Mouse (Mus musculus): ENCODE results near the gene Tmem135. TPM values are rescaled to one million over a fixed set of nuclear protein-coding genes. Genes with fewer than 3 reads are reported as not detected.

The Tmem135 gene
- polyA plus RNA-seq, 1 experiment from 2014 or later = 14.4 TPM

DNA sequence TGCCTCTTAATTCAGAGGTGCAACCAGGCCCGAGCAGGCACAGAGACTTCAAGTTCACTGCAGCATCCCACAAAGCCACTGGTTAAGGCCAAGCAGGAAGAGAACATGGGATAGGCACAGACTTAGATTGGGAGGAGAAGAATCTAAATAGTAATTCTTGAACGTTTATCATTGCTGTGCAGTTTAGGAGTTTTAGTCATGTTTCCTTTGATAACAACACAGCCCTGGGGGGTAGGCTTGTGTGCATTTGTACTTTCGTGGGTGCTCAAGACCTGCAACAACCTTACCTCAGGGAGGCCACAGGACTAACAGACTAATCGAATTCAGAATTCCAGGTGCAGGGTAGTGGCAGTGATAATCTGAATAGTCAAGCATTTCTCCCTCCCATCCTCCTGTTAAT lies 238.5 kb downstream of the Tmem135 start:
- H3K27me3 ChIP-seq (ENCODE audit: low read depth, poor library complexity, severe bottlenecking) = no peaks in the 10 kb centered on the region
- H3K9me3 ChIP-seq (replicated peaks) = no peaks in the 10 kb centered on the region
- no peak overlapping the region for H3K27ac ChIP-seq (replicated peaks)
- 83% methylated on average over 4 of the region's 4 CpGs for WGBS
- H3K36me3 ChIP-seq = no peaks in the 10 kb centered on the region
- peaks cover 5% of the 10 kb centered on the region for H3K4me1 ChIP-seq
- DNase-seq (ENCODE audit: low spot score) = no peak
- no peak overlapping the region for H3K4me3 ChIP-seq

DNA sequence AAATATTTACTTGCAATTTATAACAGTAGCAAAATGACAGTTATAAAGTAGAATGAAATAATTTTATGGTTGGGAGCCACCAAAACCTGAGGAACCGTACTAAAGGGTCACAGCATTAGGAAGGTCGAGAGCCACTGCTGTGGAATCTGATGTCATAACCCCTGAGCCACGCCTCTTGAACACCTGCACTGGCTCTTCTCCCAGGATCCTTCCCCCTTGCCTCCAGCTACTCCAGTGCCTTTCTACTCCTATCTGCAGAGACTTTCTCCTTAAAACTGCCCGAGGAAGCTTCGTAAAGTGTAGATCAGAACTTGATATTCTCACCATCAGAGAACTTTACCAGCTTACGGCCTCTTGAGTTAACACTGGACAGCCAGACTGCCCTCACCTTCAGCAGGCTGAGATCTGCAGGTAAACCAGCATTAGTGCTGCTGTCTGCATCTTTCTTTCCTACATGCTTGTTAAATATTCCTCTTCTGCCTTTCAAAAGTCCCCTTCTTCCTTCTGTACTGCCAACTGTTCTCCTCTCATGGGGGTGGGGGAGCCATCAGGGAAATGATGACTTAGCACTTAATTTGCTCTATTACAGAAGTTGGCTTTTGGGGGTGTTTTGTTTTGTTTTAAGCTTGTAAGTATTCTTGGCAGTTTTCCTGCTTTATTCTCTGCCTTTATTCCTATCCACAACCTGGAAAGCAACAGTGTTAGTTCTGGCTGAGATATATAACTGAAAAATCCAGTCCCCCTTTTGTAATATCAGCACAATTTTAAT lies 242.2 kb downstream of the Tmem135 start:
- no peak for DNase-seq (ENCODE audit: low spot score)
- Histone ChIP-seq H3K36me3 (no peaks in the 10 kb centered on the region), H3K9me3 (replicated peaks) (no peaks in the 10 kb centered on the region), H3K27me3 (ENCODE audit: low read depth, poor library complexity, severe bottlenecking) (no peaks in the 10 kb centered on the region), H3K4me1 (peaks cover 5% of the 10 kb centered on the region), H3K27ac (replicated peaks) (no peak overlapping the region), H3K4me3 (no peak overlapping the region)
- WGBS = 87% methylated on average over 6 of the region's 6 CpGs

DNA sequence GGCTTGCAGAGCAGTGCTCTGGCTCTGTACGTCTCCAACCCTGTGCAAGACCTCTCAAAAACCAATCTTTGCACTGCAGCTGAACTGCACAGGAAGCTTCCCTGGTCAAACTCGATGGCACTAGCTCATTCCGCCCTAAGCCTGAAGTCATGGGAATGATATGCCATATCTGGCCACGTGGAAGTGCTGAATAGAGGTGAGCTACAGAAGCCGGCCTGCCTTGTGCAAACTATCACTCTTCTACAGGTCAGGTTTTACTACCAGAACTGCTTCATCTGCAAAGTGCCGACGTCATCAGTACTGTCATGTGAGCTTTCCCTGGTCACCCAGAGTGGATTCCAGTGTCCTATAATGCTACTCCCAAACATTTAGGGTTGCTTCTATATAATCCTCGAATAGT lies 246.7 kb downstream of the Tmem135 start:
- Histone ChIP-seq H3K27ac (replicated peaks) (no peak overlapping the region), H3K27me3 (ENCODE audit: low read depth, poor library complexity, severe bottlenecking) (no peaks in the 10 kb centered on the region), H3K4me3 (no peak overlapping the region), H3K36me3 (0 out of 2 replicates have a peak, but pooled peaks cover 5% of the 10 kb centered on the region), H3K9me3 (replicated peaks) (no peaks in the 10 kb centered on the region), H3K4me1 (no peaks in the 10 kb centered on the region)
- 94% methylated on average over 8 of the region's 8 CpGs for WGBS
- DNase-seq (ENCODE audit: low spot score) = no peak

GRCm38 (mm10) chr7:89156629-89157028 lies 247.4 kb downstream of the Tmem135 start:
- H3K4me1 ChIP-seq = no peaks in the 10 kb centered on the region
- no peak for DNase-seq (ENCODE audit: low spot score)
- H3K27ac ChIP-seq (replicated peaks) = no peak overlapping the region
- WGBS = 88% methylated on average over 4 of the region's 4 CpGs
- H3K9me3 ChIP-seq (replicated peaks) = no peaks in the 10 kb centered on the region
- no peak overlapping the region for H3K4me3 ChIP-seq
- peaks cover 5% of the 10 kb centered on the region; the same call in 1 of the 2 replicates for H3K36me3 ChIP-seq
- H3K27me3 ChIP-seq (ENCODE audit: low read depth, poor library complexity, severe bottlenecking) = no peaks in the 10 kb centered on the region

- WGBS = 89% methylated on average over 7 of the region's 7 CpGs
- Histone ChIP-seq H3K4me3 (no peak overlapping the region), H3K27me3 (ENCODE audit: low read depth, poor library complexity, severe bottlenecking) (no peaks in the 10 kb centered on the region), H3K27ac (replicated peaks) (no peak overlapping the region), H3K4me1 (no peaks in the 10 kb centered on the region), H3K9me3 (replicated peaks) (no peaks in the 10 kb centered on the region), H3K36me3 (peaks cover 8% of the 10 kb centered on the region; the same call in 1 of the 2 replicates)
- no peak for DNase-seq (ENCODE audit: low spot score)
Observed at GRCm38 (mm10) chr7:89155741-89156140, 248.3 kb downstream of the Tmem135 start.

DNA sequence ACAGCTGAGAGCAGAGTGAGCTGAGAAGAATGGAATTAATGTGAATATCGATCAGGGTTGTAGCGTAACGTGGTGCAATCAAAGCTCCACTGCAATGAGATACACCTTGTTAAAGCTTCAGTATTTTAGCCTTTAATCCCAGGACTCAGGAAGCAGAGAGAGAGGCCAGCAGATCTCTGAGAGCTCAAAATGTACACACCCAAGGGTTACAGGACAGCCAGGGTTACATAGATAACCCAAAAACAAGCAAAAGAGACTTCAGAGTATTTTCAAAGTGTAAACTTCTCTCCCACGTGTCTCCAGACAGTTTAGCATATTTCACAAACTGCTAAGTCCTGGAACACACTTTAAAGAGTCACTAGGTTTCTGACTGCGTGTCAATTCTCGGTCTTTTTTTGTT lies 248.8 kb downstream of the Tmem135 start:
- WGBS = 91% methylated on average over 6 of the region's 6 CpGs
- Histone ChIP-seq H3K4me1 (no peaks in the 10 kb centered on the region), H3K4me3 (no peak overlapping the region), H3K9me3 (replicated peaks) (no peaks in the 10 kb centered on the region), H3K27ac (replicated peaks) (no peak overlapping the region), H3K36me3 (peaks cover 8% of the 10 kb centered on the region; the same call in 1 of the 2 replicates), H3K27me3 (ENCODE audit: low read depth, poor library complexity, severe bottlenecking) (no peaks in the 10 kb centered on the region)
- no peak for DNase-seq (ENCODE audit: low spot score)

DNA sequence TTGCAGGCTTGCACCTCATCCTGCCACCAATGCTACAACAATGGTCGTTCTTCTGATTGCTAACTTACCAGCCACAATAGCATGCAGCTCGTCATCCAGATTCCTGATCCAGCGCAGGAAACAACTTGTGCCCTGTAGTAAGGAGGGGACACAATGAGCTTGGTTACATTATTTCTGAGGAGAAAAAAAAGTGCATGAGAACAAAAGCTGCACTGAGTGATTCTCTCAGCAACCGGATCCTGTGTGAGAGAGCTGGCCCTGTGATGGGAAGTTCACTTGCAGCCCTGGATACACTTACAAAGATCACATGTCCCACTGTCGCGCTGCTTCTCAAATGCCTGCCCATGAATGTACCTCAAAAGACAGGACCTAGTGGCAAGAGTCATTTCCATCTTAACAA lies 252.7 kb downstream of the Tmem135 start:
- Histone ChIP-seq H3K27me3 (ENCODE audit: low read depth, poor library complexity, severe bottlenecking) (no peaks in the 10 kb centered on the region), H3K4me1 (no peaks in the 10 kb centered on the region), H3K9me3 (replicated peaks) (no peaks in the 10 kb centered on the region), H3K36me3 (peaks cover 8% of the 10 kb centered on the region; the same call in 1 of the 2 replicates), H3K4me3 (no peak overlapping the region), H3K27ac (replicated peaks) (no peak overlapping the region)
- DNase-seq (ENCODE audit: low spot score) = no peak
- WGBS = 86% methylated on average over 6 of the region's 6 CpGs

- Histone ChIP-seq H3K36me3 (peaks cover 4% of the 10 kb centered on the region; the same call in 1 of the 2 replicates), H3K27ac (replicated peaks) (no peak overlapping the region), H3K27me3 (ENCODE audit: low read depth, poor library complexity, severe bottlenecking) (no peaks in the 10 kb centered on the region), H3K9me3 (replicated peaks) (no peaks in the 10 kb centered on the region), H3K4me3 (no peak overlapping the region), H3K4me1 (no peaks in the 10 kb centered on the region)
- DNase-seq (ENCODE audit: low spot score) = no peak
- 87% methylated on average over 5 of the region's 5 CpGs for WGBS
Observed at GRCm38 (mm10) chr7:89140640-89141300, 263.3 kb downstream of the Tmem135 start.

GRCm38 (mm10) chr7:89134884-89135511 lies 269.0 kb downstream of the Tmem135 start:
- WGBS = 87% methylated on average over 5 of the region's 5 CpGs
- H3K4me1 ChIP-seq = no peaks in the 10 kb centered on the region
- H3K4me3 ChIP-seq = no peak overlapping the region
- H3K27ac ChIP-seq (replicated peaks) = no peak overlapping the region
- DNase-seq (ENCODE audit: low spot score) = no peak
- H3K27me3 ChIP-seq (ENCODE audit: low read depth, poor library complexity, severe bottlenecking) = no peaks in the 10 kb centered on the region
- no peaks in the 10 kb centered on the region for H3K36me3 ChIP-seq
- no peaks in the 10 kb centered on the region for H3K9me3 ChIP-seq (replicated peaks)

DNA sequence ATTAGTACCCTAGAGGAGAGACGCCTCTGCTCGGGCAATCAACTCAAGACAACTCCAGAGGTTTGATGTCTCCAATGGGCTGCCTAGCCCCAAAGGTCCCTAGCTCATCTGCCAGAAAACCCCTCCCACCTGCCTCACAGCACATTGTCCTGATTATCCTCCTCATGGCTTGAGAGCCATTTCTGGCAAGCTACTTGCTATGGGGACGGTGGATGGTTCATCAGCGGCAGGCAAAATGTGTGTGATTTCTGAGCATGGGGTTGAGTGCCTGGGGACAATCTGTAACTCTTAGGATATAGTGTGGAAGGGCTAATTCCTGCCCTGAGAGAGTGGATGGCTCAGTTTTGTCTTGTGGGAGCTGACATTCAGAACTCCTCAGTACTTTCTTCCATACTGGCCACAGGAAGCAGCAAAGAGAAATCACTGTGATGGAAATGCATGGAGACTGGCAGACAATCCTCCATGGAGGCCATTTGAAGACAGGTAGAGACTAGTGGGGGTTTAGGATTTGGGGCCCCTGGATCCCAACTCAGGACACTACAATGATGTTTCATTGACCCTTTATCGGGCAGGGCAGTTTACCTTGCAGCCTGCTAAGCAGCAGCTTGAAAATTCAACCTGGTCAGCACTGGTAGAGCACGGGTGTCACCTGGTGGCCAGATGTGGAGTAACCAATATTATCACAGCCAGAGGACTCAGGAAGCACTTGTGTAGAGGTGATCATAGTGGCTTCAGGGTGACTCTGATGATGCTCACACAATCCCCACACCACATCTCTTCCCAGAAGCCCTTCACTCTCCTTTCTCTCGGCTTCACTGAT lies 277.7 kb downstream of the Tmem135 start:
- Histone ChIP-seq H3K9me3 (replicated peaks) (no peaks in the 10 kb centered on the region), H3K4me3 (no peak overlapping the region), H3K27me3 (ENCODE audit: low read depth, poor library complexity, severe bottlenecking) (no peaks in the 10 kb centered on the region), H3K27ac (replicated peaks) (no peak overlapping the region), H3K4me1 (no peaks in the 10 kb centered on the region), H3K36me3 (no peaks in the 10 kb centered on the region)
- WGBS = 63% methylated on average over 7 of the region's 7 CpGs
- peak; percentile 62 for DNase-seq (ENCODE audit: low spot score)

GRCm38 (mm10) chr7:89116261-89116664 lies 287.8 kb downstream of the Tmem135 start:
- DNase-seq (ENCODE audit: low spot score) = no peak
- H3K27me3 ChIP-seq (ENCODE audit: low read depth, poor library complexity, severe bottlenecking) = no peaks in the 10 kb centered on the region
- no peaks in the 10 kb centered on the region for H3K9me3 ChIP-seq (replicated peaks)
- H3K4me3 ChIP-seq = no peak overlapping the region
- H3K36me3 ChIP-seq = no peaks in the 10 kb centered on the region
- no peaks in the 10 kb centered on the region for H3K4me1 ChIP-seq
- no peak overlapping the region for H3K27ac ChIP-seq (replicated peaks)
- WGBS = 81% methylated on average over 1 of the region's 1 CpGs

DNA sequence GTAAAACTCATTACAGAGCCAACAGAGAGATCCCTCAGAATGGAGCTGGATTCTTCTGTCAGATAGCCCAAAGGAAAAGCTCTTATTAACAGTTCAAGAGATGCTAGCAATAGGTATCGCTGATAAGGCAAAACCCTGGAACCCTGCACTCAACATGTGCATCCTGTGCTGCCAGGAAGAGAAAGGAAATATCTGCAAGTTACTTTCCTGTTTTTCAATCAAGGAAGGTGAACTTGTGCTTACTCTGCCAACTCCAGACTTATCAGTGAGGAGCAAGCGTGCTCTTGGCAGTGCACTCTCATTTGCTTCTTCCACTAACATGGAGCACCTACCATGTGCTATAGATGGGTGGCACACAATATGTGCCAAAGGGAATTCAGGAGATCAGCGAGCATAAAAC lies 288.4 kb downstream of the Tmem135 start:
- 80% methylated on average over 3 of the region's 3 CpGs for WGBS
- Histone ChIP-seq H3K27ac (replicated peaks) (no peak overlapping the region), H3K9me3 (replicated peaks) (no peaks in the 10 kb centered on the region), H3K36me3 (no peaks in the 10 kb centered on the region), H3K27me3 (ENCODE audit: low read depth, poor library complexity, severe bottlenecking) (no peaks in the 10 kb centered on the region), H3K4me1 (no peaks in the 10 kb centered on the region), H3K4me3 (no peak overlapping the region)
- DNase-seq (ENCODE audit: low spot score) = no peak

Data from midbrain, embryonic 10.5 days (tissue).